Mouse (Mus musculus): Measurements from ENCODE around the gene Ssr1. TPM values are rescaled to one million over a fixed set of nuclear protein-coding genes. Genes with fewer than 3 reads are reported as not detected.

Ssr1 gene
- polyA plus RNA-seq, 1 experiment from 2014 or later, result 95.7 TPM

GRCm38 (mm10) chr13:37934920-37935319, 59.1 kb downstream of the Ssr1 start:
- in situ Hi-C loops (cut with MboI; ENCODE audit: low pct_unique_long_range_greater_than_20kb), result no loop called here
- CTCF ChIA-PET, result interaction anchor here (1.3 to 1.5 kb wide), 2 partner anchors 25 to 79 kb away, joined by 3 to 6 read pairs; no protein-coding TSS in a partner anchor
- no peak for ATAC-seq
- TF ChIP-seq CTCF (IDR thresholded peaks at IDR 0.05), result no peak
- H3K27me3 ChIP-seq, result no peaks in the 10 kb centered on the region
- DNase-seq (ENCODE audit: low read depth, low spot score), result no peak
- POLR2A ChIA-PET, result interaction anchor here (0.6 kb wide), 1 partner anchor 1633 kb away, joined by 4 read pairs; no protein-coding TSS in a partner anchor

GRCm38 (mm10) chr13:37934075-37934474, 59.9 kb downstream of the Ssr1 start:
- in situ Hi-C loops (cut with MboI; ENCODE audit: low pct_unique_long_range_greater_than_20kb), result no loop called here
- H3K27me3 ChIP-seq, result no peaks in the 10 kb centered on the region
- ChIA-PET CTCF (interaction anchor here (1.3 to 1.5 kb wide), 2 partner anchors 24 to 78 kb away, joined by 3 to 6 read pairs; no protein-coding TSS in a partner anchor), POLR2A (no interaction called here)
- TF ChIP-seq CTCF (IDR thresholded peaks at IDR 0.05), result no peak
- DNase-seq (ENCODE audit: low read depth, low spot score) (no peak), ATAC-seq (no peak)

GRCm38 (mm10) chr13:37931210-37931922, 62.7 kb downstream of the Ssr1 start:
- in situ Hi-C loops (cut with MboI; ENCODE audit: low pct_unique_long_range_greater_than_20kb), result no loop called here
- no peak for ATAC-seq
- H3K27me3 ChIP-seq, result no peaks in the 10 kb centered on the region
- ChIA-PET POLR2A (interaction anchor here (1.4 kb wide), 1 partner anchor 12 kb away, joined by 5 read pairs; no protein-coding TSS in a partner anchor), CTCF (interaction anchor here (0.6 kb wide), 2 partner anchors 19 to 1304 kb away, joined by 3 read pairs; no protein-coding TSS in a partner anchor)
- no peak for TF ChIP-seq CTCF (IDR thresholded peaks at IDR 0.05)
- DNase-seq (ENCODE audit: low read depth, low spot score), result no peak

- ChIA-PET CTCF (interaction anchor here (0.6 kb wide), 1 partner anchor 18 kb away, joined by 3 read pairs; no protein-coding TSS in a partner anchor), POLR2A (no interaction called here)
- DNase-seq (ENCODE audit: low read depth, low spot score) (no peak), ATAC-seq (no peak)
- H3K27me3 ChIP-seq, result no peaks in the 10 kb centered on the region
- in situ Hi-C loops (cut with MboI; ENCODE audit: low pct_unique_long_range_greater_than_20kb), result no loop called here
- TF ChIP-seq CTCF (IDR thresholded peaks at IDR 0.05), result no peak
Observed at GRCm38 (mm10) chr13:37930621-37931020, 63.4 kb downstream of the Ssr1 start.

GRCm38 (mm10) chr13:37930091-37930490, 63.9 kb downstream of the Ssr1 start:
- DNase-seq (ENCODE audit: low read depth, low spot score) (no peak), ATAC-seq (no peak)
- no peaks in the 10 kb centered on the region for H3K27me3 ChIP-seq
- POLR2A ChIA-PET, result no interaction called here
- CTCF ChIA-PET, result no interaction called here
- in situ Hi-C loops (cut with MboI; ENCODE audit: low pct_unique_long_range_greater_than_20kb), result no loop called here
- TF ChIP-seq CTCF (IDR thresholded peaks at IDR 0.05), result no peak

- CTCF ChIA-PET, result interaction anchor here (0.8 kb wide), 1 partner anchor 20 kb away, joined by 3 read pairs; no protein-coding TSS in a partner anchor
- ATAC-seq, result no peak
- no peak for DNase-seq (ENCODE audit: low read depth, low spot score)
- POLR2A ChIA-PET, result no interaction called here
- in situ Hi-C loops (cut with MboI; ENCODE audit: low pct_unique_long_range_greater_than_20kb), result no loop called here
- TF ChIP-seq CTCF (IDR thresholded peaks at IDR 0.05), result no peak
- H3K27me3 ChIP-seq, result no peaks in the 10 kb centered on the region
Observed at GRCm38 (mm10) chr13:37929532-37929931, 64.5 kb downstream of the Ssr1 start.

GRCm38 (mm10) chr13:37926394-37926793, 67.6 kb downstream of the Ssr1 start:
- no peak for DNase-seq (ENCODE audit: low read depth, low spot score)
- no peak for TF ChIP-seq CTCF (IDR thresholded peaks at IDR 0.05)
- POLR2A ChIA-PET, result no interaction called here
- no peak for ATAC-seq
- H3K27me3 ChIP-seq, result no peaks in the 10 kb centered on the region
- in situ Hi-C loops (cut with MboI; ENCODE audit: low pct_unique_long_range_greater_than_20kb), result no loop called here
- CTCF ChIA-PET, result no interaction called here

- TF ChIP-seq CTCF (IDR thresholded peaks at IDR 0.05), result no peak
- POLR2A ChIA-PET, result no interaction called here
- in situ Hi-C loops (cut with MboI; ENCODE audit: low pct_unique_long_range_greater_than_20kb), result no loop called here
- no peak for DNase-seq (ENCODE audit: low read depth, low spot score)
- CTCF ChIA-PET, result no interaction called here
- ATAC-seq, result no peak
- no peaks in the 10 kb centered on the region for H3K27me3 ChIP-seq
Observed at GRCm38 (mm10) chr13:37924461-37924948, 69.5 kb downstream of the Ssr1 start.

- ATAC-seq (no peak), DNase-seq (ENCODE audit: low read depth, low spot score) (no peak)
- ChIA-PET POLR2A (no interaction called here), CTCF (no interaction called here)
- in situ Hi-C loops (cut with MboI; ENCODE audit: low pct_unique_long_range_greater_than_20kb), result no loop called here
- TF ChIP-seq CTCF (IDR thresholded peaks at IDR 0.05), result no peak
- no peaks in the 10 kb centered on the region for H3K27me3 ChIP-seq
Observed at GRCm38 (mm10) chr13:37923643-37924460, 70.2 kb downstream of the Ssr1 start.

- in situ Hi-C loops (cut with MboI; ENCODE audit: low pct_unique_long_range_greater_than_20kb), result no loop called here
- no peak for DNase-seq (ENCODE audit: low read depth, low spot score)
- no peak for ATAC-seq
- H3K27me3 ChIP-seq, result no peaks in the 10 kb centered on the region
- POLR2A ChIA-PET, result no interaction called here
- CTCF ChIA-PET, result no interaction called here
- no peak for TF ChIP-seq CTCF (IDR thresholded peaks at IDR 0.05)
Observed at GRCm38 (mm10) chr13:37923091-37923490, 70.9 kb downstream of the Ssr1 start.

- H3K27me3 ChIP-seq, result no peaks in the 10 kb centered on the region
- no peak for TF ChIP-seq CTCF (IDR thresholded peaks at IDR 0.05)
- POLR2A ChIA-PET, result interaction anchor here (0.5 kb wide), 1 partner anchor 25 kb away, joined by 5 read pairs; no protein-coding TSS in a partner anchor
- DNase-seq (ENCODE audit: low read depth, low spot score) (no peak), ATAC-seq (no peak)
- CTCF ChIA-PET, result no interaction called here
- in situ Hi-C loops (cut with MboI; ENCODE audit: low pct_unique_long_range_greater_than_20kb), result no loop called here
Observed at GRCm38 (mm10) chr13:37920727-37921126, 73.3 kb downstream of the Ssr1 start.
